Mouse (Mus musculus) gastrocnemius, postnatal 14 days (tissue): Measurements from ENCODE around the gene Alg9. TPM values are rescaled to one million over a fixed set of nuclear protein-coding genes. Genes with fewer than 3 reads are reported as not detected.
A peak's percentile ranks its signal among the peaks of the same experiment; 100 is the strongest.

Source experiments
- DNase-seq: peaks from one replicate; pipeline ENCODE4 v3.0.0; 2021; ENCODE audit warnings: mixed read lengths
- intact Hi-C: fragments of 180-260 bp; cut with DNase I; formaldehyde crosslinking; loops from one replicate; pipeline ENCODE4 v1.15.1; 2025; ENCODE audit warnings: low total_unique reads
- total RNA-seq, 2 experiments: library from RNA; stranded (reverse); gene quantifications; 2 replicates each; pipeline ENCODE4 v1.2.3; 2021

The Alg9 gene
- total RNA-seq, 2 experiments from 2014 or later = 7.1 to 8.6 TPM

- intact Hi-C loops = loop anchor here (2.0 kb wide), 1 partner anchor 41 kb away; no protein-coding TSS in a partner anchor
- DNase-seq = no peak
Measured at GRCm38 (mm10) chr9:50845547-50845946, 70.7 kb downstream of the Alg9 start.

GRCm38 (mm10) chr9:50847133-50847532 is 72.3 kb downstream of the Alg9 start:
- intact Hi-C loops = no loop called here
- DNase-seq = no peak

GRCm38 (mm10) chr9:50847606-50848368 is 73.0 kb downstream of the Alg9 start:
- intact Hi-C loops = no loop called here
- DNase-seq = no peak

- no peak for DNase-seq
- intact Hi-C loops = loop anchor here (1.0 kb wide), 1 partner anchor 160 kb away; the partner anchor contains the start of gene Sik2
Measured at GRCm38 (mm10) chr9:50848821-50849220, 74.0 kb downstream of the Alg9 start.

GRCm38 (mm10) chr9:50849249-50849648 is 74.4 kb downstream of the Alg9 start:
- intact Hi-C loops = loop anchor here (1.0 kb wide), 1 partner anchor 160 kb away; the partner anchor contains the start of gene Sik2
- DNase-seq = peak; percentile 85

- DNase-seq = no peak
- intact Hi-C loops = loop anchor here (1.0 to 2.0 kb wide), 2 partner anchors 160 to 303 kb away; partner anchors contain the start of gene Sik2
Measured at GRCm38 (mm10) chr9:50849755-50850154, 74.9 kb downstream of the Alg9 start.

GRCm38 (mm10) chr9:50850271-50850670 is 75.5 kb downstream of the Alg9 start:
- intact Hi-C loops = loop anchor here (2.0 kb wide), 1 partner anchor 303 kb away; no protein-coding TSS in a partner anchor
- no peak for DNase-seq

- DNase-seq = no peak
- intact Hi-C loops = loop anchor here (2.0 kb wide), 1 partner anchor 302 kb away; no protein-coding TSS in a partner anchor
Measured at GRCm38 (mm10) chr9:50850713-50851112, 75.9 kb downstream of the Alg9 start.

GRCm38 (mm10) chr9:50852634-50853349 is 78.0 kb downstream of the Alg9 start:
- no peak for DNase-seq
- intact Hi-C loops = no loop called here

GRCm38 (mm10) chr9:50854376-50854775 is 79.6 kb downstream of the Alg9 start:
- intact Hi-C loops = no loop called here
- DNase-seq = no peak

GRCm38 (mm10) chr9:50855133-50855766 is 80.4 kb downstream of the Alg9 start:
- intact Hi-C loops = no loop called here
- no peak for DNase-seq

GRCm38 (mm10) chr9:50855780-50856179 is 81.0 kb downstream of the Alg9 start:
- intact Hi-C loops = no loop called here
- DNase-seq = no peak

- peak; percentile 88 for DNase-seq
- intact Hi-C loops = no loop called here
Measured at GRCm38 (mm10) chr9:50856341-50857081, 81.7 kb downstream of the Alg9 start.

- intact Hi-C loops = no loop called here
- no peak for DNase-seq
Measured at GRCm38 (mm10) chr9:50857082-50857641, 82.3 kb downstream of the Alg9 start.

GRCm38 (mm10) chr9:50858681-50859080 is 83.9 kb downstream of the Alg9 start:
- intact Hi-C loops = no loop called here
- no peak for DNase-seq

GRCm38 (mm10) chr9:50861119-50861839 is 86.5 kb downstream of the Alg9 start:
- DNase-seq = no peak
- intact Hi-C loops = no loop called here

- no peak for DNase-seq
- intact Hi-C loops = no loop called here
Measured at GRCm38 (mm10) chr9:50863824-50864223, 89.0 kb downstream of the Alg9 start.

GRCm38 (mm10) chr9:50864877-50865276 is 90.1 kb downstream of the Alg9 start:
- intact Hi-C loops = no loop called here
- no peak for DNase-seq
